Mouse (Mus musculus) lung, postnatal 0 days (tissue): ENCODE measurements at regions not wholly inside any gene's neighbourhood (a gene's known extent, or its start where the extent isn't known, plus 50 kb on each side); places are given as distances from the start of the nearest gene placed in this dataset.

ENCODE experiments used
- CTCF ChIP-seq: IDR thresholded peaks from 2 replicates; pipeline ENCODE4 v1.5.1; 2016; ENCODE audit warnings: antibody characterized with exemption, mild to moderate bottlenecking
- EP300 ChIP-seq: IDR thresholded peaks from 2 replicates; pipeline ENCODE4 v1.6.1; 2016; ENCODE audit warnings: antibody characterized with exemption, mild to moderate bottlenecking, control low read depth

DNA sequence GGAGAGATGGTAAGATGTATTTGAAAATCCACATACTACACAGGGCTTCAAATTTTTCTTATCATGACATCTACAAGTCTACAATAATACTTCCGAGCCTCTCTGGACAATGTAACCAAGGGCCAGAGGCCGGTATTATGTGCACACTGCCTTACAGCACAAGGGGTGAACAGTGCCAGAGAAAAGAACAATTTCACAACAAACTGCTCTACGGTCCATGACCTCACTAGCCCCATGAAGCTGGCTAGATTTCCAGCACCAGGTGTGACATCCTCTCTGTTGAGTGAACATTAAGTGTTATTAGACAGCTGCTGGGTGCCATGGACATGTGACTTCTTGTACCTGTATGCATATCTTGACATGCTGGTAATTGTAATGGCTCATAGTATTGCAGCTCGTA is 188.2 kb downstream of the Lnpk start:
- no peak for TF ChIP-seq CTCF
- no peak for TF ChIP-seq EP300
